Mouse (Mus musculus) C2C12 (cell line): Measurements from ENCODE around the gene Fez2.

Experiments used
- CTCF ChIP-seq: IDR thresholded peaks from one replicate; pipeline ENCODE4 v1.5.1; 2011; ENCODE audit not compliant: control insufficient read depth, insufficient read depth, insufficient read length
- FOSL1 ChIP-seq: IDR thresholded peaks from one replicate; pipeline ENCODE4 v1.8.0; 2011; ENCODE audit warnings: mild to moderate bottlenecking, low read length; ENCODE audit not compliant: poor library complexity, insufficient read depth, severe bottlenecking
- MAX ChIP-seq: IDR thresholded peaks from one replicate; pipeline ENCODE4 v1.6.1; 2011; ENCODE audit warnings: mild to moderate bottlenecking, control low read depth
- MYOD1 ChIP-seq: IDR thresholded peaks from one replicate; pipeline ENCODE4 v1.6.1; 2011; ENCODE audit warnings: low read depth; ENCODE audit not compliant: control insufficient read depth, insufficient read length
- USF1 ChIP-seq: IDR thresholded peaks from one replicate; pipeline ENCODE4 v1.6.1; 2011; ENCODE audit warnings: low read depth, mild to moderate bottlenecking, control low read depth, moderate library complexity

DNA sequence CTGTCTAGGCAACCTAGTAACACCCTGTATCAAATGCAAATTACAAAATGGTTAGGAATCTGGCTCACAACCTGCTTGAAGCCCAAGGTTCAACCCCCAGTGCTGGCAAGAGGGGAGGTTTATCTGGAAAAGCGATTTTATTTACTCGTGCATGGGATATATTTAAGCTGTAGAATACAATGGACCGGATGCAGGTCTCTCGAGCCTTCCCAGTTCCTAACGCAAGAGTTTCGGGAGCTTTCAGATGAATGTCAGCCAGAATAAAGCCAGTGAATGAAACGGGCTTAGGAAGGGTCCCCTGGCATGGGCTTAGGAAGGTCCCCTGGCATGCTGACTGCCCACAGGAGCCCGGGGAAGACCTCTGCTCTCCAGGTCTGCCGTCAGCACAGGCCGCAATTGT lies 11.1 kb downstream of the Fez2 start:
- TF ChIP-seq CTCF (no peak), USF1 (no peak), MAX (no peak), MYOD1 (no peak), FOSL1 (no peak)
